Mouse (Mus musculus) left cerebral cortex, postnatal 25 days (tissue): ENCODE data around the gene Susd1. TPM values are rescaled to one million over a fixed set of nuclear protein-coding genes. Genes with fewer than 3 reads are reported as not detected.

Experiments used
- DNase-seq, 2 experiments: peaks; one replicate each; pipeline ENCODE4 v3.0.0; 2022; ENCODE audit warnings: low spot score in 2 of 2, mixed read lengths in 1 of 2
- intact Hi-C: fragments of 180-260 bp; cut with DNase I; formaldehyde crosslinking; loops from one replicate; pipeline ENCODE4 v1.15.1; 2025
- total RNA-seq, 2 experiments: library from RNA; stranded (reverse); gene quantifications; 2 replicates each; pipeline ENCODE4 v1.2.3; 2021

Susd1 gene
- total RNA-seq, 2 experiments from 2014 or later: 7.0 to 9.1 TPM

GRCm38 (mm10) chr4:59439041-59439440, 608 bp upstream of the Susd1 start:
- intact Hi-C loops: loop anchor here (2.0 kb wide), 1 partner anchor 50 kb away; no protein-coding TSS in a partner anchor
- DNase-seq: no peak

GRCm38 (mm10) chr4:59435951-59436350, 2.5 kb downstream of the Susd1 start:
- no peak for DNase-seq
- intact Hi-C loops: no loop called here

- no peak for DNase-seq
These were observed 4.4 kb downstream of the Susd1 start for GRCm38 (mm10) chr4:59434039-59434438.

GRCm38 (mm10) chr4:59429128-59429527, 9.3 kb downstream of the Susd1 start:
- no peak for DNase-seq
- intact Hi-C loops: no loop called here

More at GRCm38 (mm10) chr4:59434039-59434438, 4.4 kb downstream of the Susd1 start:
- intact Hi-C loops: no loop called here

- intact Hi-C loops: no loop called here
- DNase-seq: no peak
These were observed 12.0 kb downstream of the Susd1 start for GRCm38 (mm10) chr4:59426429-59426828.

- DNase-seq: no peak
- intact Hi-C loops: no loop called here
These were observed 15.6 kb downstream of the Susd1 start for GRCm38 (mm10) chr4:59422808-59423207.

GRCm38 (mm10) chr4:59422025-59422783, 16.2 kb downstream of the Susd1 start:
- intact Hi-C loops: no loop called here
- DNase-seq: no peak

GRCm38 (mm10) chr4:59421369-59421746, 17.1 kb downstream of the Susd1 start:
- DNase-seq: no peak
- intact Hi-C loops: no loop called here

- no peak for DNase-seq
- intact Hi-C loops: no loop called here
These were observed 17.6 kb downstream of the Susd1 start for GRCm38 (mm10) chr4:59420695-59421368.

GRCm38 (mm10) chr4:59419211-59419610, 19.2 kb downstream of the Susd1 start:
- intact Hi-C loops: no loop called here
- DNase-seq: no peak

- intact Hi-C loops: no loop called here
- no peak for DNase-seq
These were observed 25.0 kb downstream of the Susd1 start for GRCm38 (mm10) chr4:59413428-59413827.

- intact Hi-C loops: no loop called here
- DNase-seq: peak in 1 of 2 experiments; percentile 64
These were observed 27.3 kb downstream of the Susd1 start for GRCm38 (mm10) chr4:59411153-59411552.

- DNase-seq: no peak
- intact Hi-C loops: no loop called here
These were observed 30.7 kb downstream of the Susd1 start for GRCm38 (mm10) chr4:59407766-59408165.

- intact Hi-C loops: no loop called here
- peak; percentile 57 to 75 for DNase-seq
These were observed 34.1 kb downstream of the Susd1 start for GRCm38 (mm10) chr4:59404375-59404774.

GRCm38 (mm10) chr4:59400931-59401330, 37.5 kb downstream of the Susd1 start:
- no peak for DNase-seq
- intact Hi-C loops: no loop called here

- DNase-seq: no peak
- intact Hi-C loops: no loop called here
These were observed 39.1 kb downstream of the Susd1 start for GRCm38 (mm10) chr4:59399343-59399742.

GRCm38 (mm10) chr4:59395528-59395927, 42.9 kb downstream of the Susd1 start:
- no peak for DNase-seq
- intact Hi-C loops: no loop called here

GRCm38 (mm10) chr4:59394155-59394554, 44.3 kb downstream of the Susd1 start:
- no peak for DNase-seq
- intact Hi-C loops: no loop called here

- peak; percentile 41 to 70 for DNase-seq
- intact Hi-C loops: loop anchor here (2.0 kb wide), 1 partner anchor 50 kb away; the partner anchor contains the start of gene Susd1
These were observed 49.9 kb downstream of the Susd1 start for GRCm38 (mm10) chr4:59388447-59389030.

GRCm38 (mm10) chr4:59387387-59388210, 50.8 kb downstream of the Susd1 start:
- intact Hi-C loops: loop anchor here (2.0 kb wide), 1 partner anchor 51 kb away; the partner anchor contains the start of gene Susd1
- DNase-seq: no peak
